Mouse (Mus musculus) left cerebral cortex, postnatal 36 days (tissue): ENCODE results near the gene Il17rc. TPM values are rescaled to one million over a fixed set of nuclear protein-coding genes. Genes with fewer than 3 reads are reported as not detected.

Experiments
- DNase-seq, 2 experiments: peaks; one replicate each; pipeline ENCODE4 v3.0.0; 2021 to 2022; ENCODE audit warnings: low spot score in 2 of 2, mixed read lengths in 1 of 2
- intact Hi-C: fragments of 180-260 bp; cut with DNase I; formaldehyde crosslinking; loops from one replicate; pipeline ENCODE4 v1.15.1; 2025
- microRNA-seq: library from miRNA; unstranded; fragments of <30 nt; microRNA quantifications from one replicate; pipeline ENCODE4 v1.2.0, GENCODE M21; 2022
- total RNA-seq, 2 experiments: library from RNA; stranded (reverse); gene quantifications; 2 replicates each; pipeline ENCODE4 v1.2.3; 2021

The Il17rc gene
- total RNA-seq, 2 experiments from 2014 or later, result 4.7 to 5.3 TPM

GRCm38 (mm10) chr6:113530932-113531839, 60.0 kb downstream of the Il17rc start, which contains the start of the genes Emc3 and Fancd2:
TSS of gene Emc3 (minus strand) at chr6:113531652.
TSS of gene Fancd2 (plus strand) at chr6:113531682.
- intact Hi-C loops, result loop anchor here (5.0 kb wide), 2 partner anchors 71 to 89 kb away; partner anchors contain the start of genes Brk1, Fancd2os and Jagn1
- DNase-seq, result peak; percentile 90 to 92

GRCm38 (mm10) chr6:113531840-113532404, 60.7 kb downstream of the Il17rc start:
- intact Hi-C loops, result loop anchor here (5.0 kb wide), 2 partner anchors 70 to 90 kb away; partner anchors contain the start of genes Brk1, Fancd2os and Jagn1

More at GRCm38 (mm10) chr6:113531840-113532404, 60.7 kb downstream of the Il17rc start:
- DNase-seq, result no peak

Small RNAs within 50 kb of the gene (microRNA-seq; reads per million reads assigned to microRNA genes)
- gene Gm23365 (not detected), gene Gm24387 (not detected)

Other genes starting within 250 kb of the Il17rc start
- 10 to 100 TPM; 15.3 to 17.4 TPM for gene Mtmr14, start 233.6 kb upstream of the Il17rc start, total RNA-seq
- gene Cpne9, start 189.1 kb upstream of the Il17rc start, total RNA-seq, result 10 to 100 TPM; 76.4 to 79.5 TPM
- 10 to 100 TPM; 29.0 to 30.3 TPM for gene Brpf1, start 164.3 kb upstream of the Il17rc start, total RNA-seq
- gene Ogg1, start 144.5 kb upstream of the Il17rc start, total RNA-seq, result 1 to 10 TPM; 6.5 to 7.1 TPM
- gene Camk1, start 127.4 kb upstream of the Il17rc start, total RNA-seq, result 100 to 1,000 TPM; 106 to 123 TPM
- gene Tada3, start 93.5 kb upstream of the Il17rc start, total RNA-seq, result 10 to 100 TPM; 52.0 to 55.2 TPM
- 100 to 1,000 TPM; 245 to 295 TPM for gene Arpc4, start 93.3 kb upstream of the Il17rc start, total RNA-seq
- gene Ttll3, start 82.2 kb upstream of the Il17rc start, total RNA-seq, result 10 to 100 TPM in 1 of 2 experiments, 1 to 10 TPM in 1; 9.3 to 14.2 TPM
- 10 to 100 TPM; 17.1 to 19.0 TPM for gene Rpusd3, start 52.1 kb upstream of the Il17rc start, total RNA-seq
- gene Cidec, start 35.7 kb upstream of the Il17rc start, total RNA-seq, result not detected
- gene Jagn1, start 28.9 kb upstream of the Il17rc start, total RNA-seq, result 10 to 100 TPM; 38.0 to 41.8 TPM
- under 1 TPM; 0.54 to 0.57 TPM for gene Il17re, start 12.9 kb upstream of the Il17rc start, total RNA-seq
- gene Creld1, start 11.9 kb downstream of the Il17rc start, total RNA-seq, result 100 to 1,000 TPM; 102 to 119 TPM
- gene Prrt3, start 30.5 kb downstream of the Il17rc start, total RNA-seq, result 10 to 100 TPM; 59.4 to 59.9 TPM
- 10 to 100 TPM; 71.7 to 81.1 TPM for gene Emc3, start 60.2 kb downstream of the Il17rc start, total RNA-seq
- gene Fancd2, start 60.3 kb downstream of the Il17rc start, total RNA-seq, result 1 to 10 TPM; 1.5 to 3.3 TPM
- under 1 TPM in 1 of 2 experiments, not detected in 1; 0.32 TPM for gene Fancd2os, start 129.3 kb downstream of the Il17rc start, total RNA-seq
- 100 to 1,000 TPM; 218 to 259 TPM for gene Brk1, start 133.3 kb downstream of the Il17rc start, total RNA-seq
- gene Vhl, start 152.5 kb downstream of the Il17rc start, total RNA-seq, result 10 to 100 TPM; 48.1 to 49.8 TPM
- 10 to 100 TPM; 21.0 to 24.9 TPM for gene Irak2, start 167.0 kb downstream of the Il17rc start, total RNA-seq
- 10 to 100 TPM; 71.2 to 75.5 TPM for gene Tatdn2, start 225.6 kb downstream of the Il17rc start, total RNA-seq
- gene Ghrl, start 248.5 kb downstream of the Il17rc start, total RNA-seq, result not detected